Mouse (Mus musculus): ENCODE results near the gene Sbf1. TPM values are rescaled to one million over a fixed set of nuclear protein-coding genes. Genes with fewer than 3 reads are reported as not detected.
A peak's percentile ranks its signal among the peaks of the same experiment; 100 is the strongest.

The Sbf1 gene
- polyA plus RNA-seq, 1 experiment from 2014 or later, result 88.7 TPM

DNA sequence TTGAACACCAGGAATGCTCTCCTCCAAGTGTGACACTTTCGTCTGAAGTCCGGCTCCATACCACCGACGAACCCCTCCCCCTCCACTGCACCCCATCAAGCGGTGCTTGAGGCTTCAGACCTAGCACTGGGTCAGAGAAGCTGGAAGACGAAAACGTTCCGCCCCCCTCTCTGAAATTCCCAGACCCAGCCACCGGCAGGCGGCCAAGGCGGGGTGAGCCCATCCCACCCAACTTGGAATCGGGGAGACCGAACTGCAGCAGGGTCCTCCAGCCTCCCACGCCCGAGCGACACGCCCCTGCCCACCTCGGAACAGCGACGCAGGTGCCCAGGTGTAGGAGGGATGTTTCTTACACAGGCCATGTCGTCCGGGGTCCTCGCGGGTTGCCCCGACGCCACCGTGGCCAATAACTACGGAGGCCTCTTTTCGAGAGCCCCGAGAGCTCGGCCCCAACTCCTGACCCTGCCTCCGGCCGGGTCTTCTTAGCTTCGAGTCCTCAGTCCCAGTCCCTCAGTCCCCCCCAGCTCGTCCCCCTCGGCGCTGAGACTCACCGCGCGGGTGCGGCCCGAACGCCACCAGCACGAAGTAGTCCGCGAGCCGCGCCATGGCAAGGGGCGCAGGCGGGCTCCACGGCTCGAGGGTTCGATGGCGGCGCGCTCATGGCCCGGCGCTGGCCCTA lies 461 bp downstream of the Sbf1 start:
- H3K4me1 ChIP-seq (replicated peaks), result peaks cover 38% of the 10 kb centered on the region
- ATAC-seq, result peak; percentile 75
- peak overlapping the region; percentile 92 for H3K4me3 ChIP-seq (replicated peaks)
- peak overlapping the region; percentile 89 for H3K4me2 ChIP-seq (replicated peaks)
- no peaks in the 10 kb centered on the region for H3K36me3 ChIP-seq
- under 1% methylated on average over 58 of the region's 58 CpGs for WGBS
- H3K27me3 ChIP-seq, result 0 out of 2 replicates have a peak, but pooled peaks cover 4% of the 10 kb centered on the region
- peak overlapping the region; percentile 45; the same call in 1 of the 2 replicates for H3K27ac ChIP-seq
- no peaks in the 10 kb centered on the region for H3K9me3 ChIP-seq
- peak overlapping the region; percentile 87 for H3K9ac ChIP-seq (replicated peaks)

DNA sequence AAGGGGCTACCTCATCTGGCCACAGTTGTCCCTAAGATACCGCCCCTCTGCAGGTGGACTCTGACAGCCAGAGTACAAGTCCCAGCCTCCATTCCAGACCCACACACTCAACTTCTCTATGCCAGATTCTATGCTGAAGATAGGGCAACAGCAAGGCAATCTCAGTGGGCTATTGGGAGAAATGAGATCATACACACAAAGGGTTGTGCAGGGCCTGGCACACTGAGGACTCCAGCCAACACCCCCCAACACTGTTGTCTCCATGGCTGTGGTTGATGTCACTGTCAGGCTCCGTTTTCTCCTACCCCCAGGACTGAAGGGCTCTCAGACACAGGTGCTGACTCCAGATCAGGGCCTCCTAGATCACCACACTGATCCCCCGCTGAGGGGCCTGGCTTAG lies 1.0 kb downstream of the Sbf1 start:
- Histone ChIP-seq H3K4me2 (replicated peaks) (peak overlapping the region; percentile 89), H3K4me1 (replicated peaks) (peaks cover 38% of the 10 kb centered on the region), H3K9me3 (no peaks in the 10 kb centered on the region), H3K4me3 (replicated peaks) (peak overlapping the region; percentile 92), H3K36me3 (no peaks in the 10 kb centered on the region), H3K9ac (replicated peaks) (peak overlapping the region; percentile 87), H3K27me3 (0 out of 2 replicates have a peak, but pooled peaks cover 4% of the 10 kb centered on the region), H3K27ac (no peak overlapping the region)
- 31% methylated on average over 3 of the region's 3 CpGs for WGBS
- no peak for ATAC-seq

DNA sequence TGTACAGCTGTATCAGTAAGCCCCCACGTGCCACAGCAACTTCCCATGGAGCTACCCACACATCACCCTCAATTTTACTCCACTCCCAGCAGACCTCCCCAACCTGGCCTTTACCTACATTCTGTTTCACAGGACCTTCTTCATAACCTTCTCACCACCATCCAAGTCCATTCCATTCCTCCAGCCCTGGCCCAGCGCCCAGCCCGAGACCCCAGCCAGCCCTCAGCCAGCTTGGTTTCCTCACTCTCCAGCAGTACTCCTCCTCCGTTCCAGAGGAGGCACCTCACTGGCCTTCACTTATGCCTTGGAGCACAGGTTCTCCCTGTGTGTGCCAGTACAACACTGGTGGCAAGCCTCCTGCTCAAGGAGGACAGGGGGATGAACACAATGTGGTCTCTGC lies 1.8 kb downstream of the Sbf1 start:
- H3K27me3 ChIP-seq, result 0 out of 2 replicates have a peak, but pooled peaks cover 2% of the 10 kb centered on the region
- no peaks in the 10 kb centered on the region for H3K9me3 ChIP-seq
- peak overlapping the region; percentile 92; the same call in 1 of the 2 replicates for H3K4me3 ChIP-seq (replicated peaks)
- peaks cover 38% of the 10 kb centered on the region for H3K4me1 ChIP-seq (replicated peaks)
- H3K9ac ChIP-seq (replicated peaks), result 0 out of 2 replicates have a peak overlapping the region, but pooled peaks have one; percentile 2
- no peaks in the 10 kb centered on the region for H3K36me3 ChIP-seq
- H3K27ac ChIP-seq, result no peak overlapping the region
- 75% methylated on average over 4 of the region's 4 CpGs for WGBS
- no peak for ATAC-seq
- peak overlapping the region; percentile 89 for H3K4me2 ChIP-seq (replicated peaks)

DNA sequence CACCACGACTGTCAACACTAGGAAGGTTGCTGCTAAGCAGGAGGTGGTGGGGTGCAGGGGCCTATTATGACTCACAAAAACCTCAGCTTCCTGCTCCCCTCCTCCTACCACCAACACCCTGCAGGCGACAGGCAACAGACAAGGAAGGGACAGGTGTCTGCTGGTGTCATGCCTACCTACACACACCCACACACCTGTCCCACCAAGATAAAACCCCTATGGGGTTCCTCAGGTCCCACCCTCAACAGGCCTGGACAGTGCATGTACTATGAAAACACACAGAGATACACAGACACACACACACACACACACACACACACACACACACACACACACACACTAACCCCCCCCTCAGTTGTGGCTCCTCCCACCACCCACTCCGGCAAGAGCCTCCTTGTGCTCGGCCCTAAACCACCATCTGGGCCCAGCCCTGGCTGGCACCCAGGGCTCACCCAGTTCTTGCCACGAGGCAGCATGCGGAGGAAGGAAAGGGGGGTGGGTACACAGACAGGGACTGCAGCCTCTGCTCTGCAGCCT lies 5.1 kb downstream of the Sbf1 start:
- no peaks in the 10 kb centered on the region for H3K27me3 ChIP-seq
- peaks cover 33% of the 10 kb centered on the region for H3K4me1 ChIP-seq (replicated peaks)
- H3K4me2 ChIP-seq (replicated peaks), result no peak overlapping the region
- no peak overlapping the region for H3K9ac ChIP-seq (replicated peaks)
- H3K27ac ChIP-seq, result no peak overlapping the region
- H3K36me3 ChIP-seq, result peaks cover 28% of the 10 kb centered on the region
- no peak overlapping the region for H3K4me3 ChIP-seq (replicated peaks)
- no peaks in the 10 kb centered on the region for H3K9me3 ChIP-seq
- ATAC-seq, result no peak
- WGBS, result 79% methylated on average over 6 of the region's 6 CpGs

DNA sequence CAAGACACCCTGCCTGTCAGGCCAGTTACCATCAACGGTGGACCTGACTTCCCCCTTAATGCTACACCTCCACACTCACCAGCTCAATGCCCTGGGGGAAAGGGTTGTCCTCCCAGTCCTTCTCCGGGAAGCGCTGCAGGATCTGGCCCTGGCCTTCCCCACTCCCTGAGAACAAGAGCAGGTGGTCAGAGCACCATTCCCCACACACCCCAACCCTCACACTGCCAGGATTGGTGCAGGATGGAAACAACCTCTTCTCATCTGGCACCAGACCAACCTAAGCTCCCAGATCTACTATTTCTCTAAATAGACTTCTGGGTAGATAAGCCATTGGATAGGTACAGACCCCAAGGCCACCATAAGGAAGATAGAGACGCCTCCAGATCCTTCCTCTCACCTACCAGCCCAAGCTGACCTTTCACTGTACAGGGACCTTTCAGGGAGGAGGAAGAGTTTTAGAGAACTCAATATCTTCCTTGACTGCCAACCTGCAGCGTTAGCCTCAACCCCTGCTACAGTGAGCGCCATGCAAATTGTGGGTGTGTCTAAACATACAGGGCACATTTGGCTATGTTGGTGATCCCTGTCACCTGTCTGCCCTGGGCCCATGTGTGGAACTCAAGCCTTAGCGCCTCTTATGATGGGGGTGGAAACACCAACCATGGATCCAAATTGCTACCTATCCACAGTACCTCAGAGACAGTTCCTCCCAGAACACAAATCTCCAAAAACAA lies 6.5 kb downstream of the Sbf1 start:
- Histone ChIP-seq H3K27me3 (no peaks in the 10 kb centered on the region), H3K9ac (replicated peaks) (no peak overlapping the region), H3K4me1 (replicated peaks) (peaks cover 23% of the 10 kb centered on the region), H3K4me3 (replicated peaks) (no peak overlapping the region), H3K9me3 (no peaks in the 10 kb centered on the region), H3K27ac (no peak overlapping the region), H3K4me2 (replicated peaks) (no peak overlapping the region), H3K36me3 (peaks cover 43% of the 10 kb centered on the region)
- no peak for ATAC-seq
- 89% methylated on average over 7 of the region's 7 CpGs for WGBS

DNA sequence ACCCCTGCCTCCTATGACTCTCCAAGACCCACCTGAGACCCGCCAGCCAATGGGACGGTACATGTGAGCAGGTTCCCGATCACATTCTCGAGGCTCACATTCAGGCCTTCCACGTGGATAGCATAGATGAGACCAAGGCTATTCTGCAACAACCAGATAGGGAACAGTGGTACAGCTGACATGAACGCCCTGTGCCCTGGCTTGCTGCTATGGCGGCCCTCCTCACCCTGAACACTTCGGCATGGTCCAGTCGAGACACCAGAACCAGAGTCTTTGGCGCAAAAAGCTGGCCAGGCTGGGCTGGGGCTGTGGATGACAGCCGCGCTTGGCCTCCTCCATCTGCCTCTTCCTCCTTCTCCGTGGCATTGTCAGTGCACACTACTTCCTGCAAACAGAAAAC lies 7.7 kb downstream of the Sbf1 start:
- Histone ChIP-seq H3K4me2 (replicated peaks) (no peak overlapping the region), H3K9me3 (no peaks in the 10 kb centered on the region), H3K9ac (replicated peaks) (no peak overlapping the region), H3K27ac (no peak overlapping the region), H3K36me3 (peaks cover 54% of the 10 kb centered on the region), H3K4me1 (replicated peaks) (peaks cover 12% of the 10 kb centered on the region), H3K27me3 (no peaks in the 10 kb centered on the region), H3K4me3 (replicated peaks) (no peak overlapping the region)
- ATAC-seq, result no peak
- WGBS, result 90% methylated on average over 13 of the region's 13 CpGs

DNA sequence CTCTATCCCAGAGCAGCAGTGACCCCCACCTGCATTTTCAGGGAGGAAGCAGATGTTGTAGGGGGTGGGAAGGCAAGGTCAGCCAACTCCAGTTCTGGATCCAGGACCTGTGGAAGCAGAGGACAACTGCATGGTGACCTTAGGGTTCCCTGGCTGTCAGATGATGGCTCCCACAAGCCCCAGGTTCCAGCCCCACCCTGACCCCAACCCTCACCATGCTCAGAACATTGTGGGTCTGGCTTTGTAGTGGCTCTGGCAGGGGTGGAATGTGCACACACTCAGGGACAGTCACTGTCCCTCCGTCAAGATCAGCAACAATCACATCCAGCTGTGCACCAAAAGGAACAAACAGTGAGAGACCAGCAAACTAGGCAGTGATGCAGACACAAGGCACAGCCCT lies 9.1 kb downstream of the Sbf1 start:
- Histone ChIP-seq H3K4me1 (replicated peaks) (peaks cover 8% of the 10 kb centered on the region), H3K4me2 (replicated peaks) (no peak overlapping the region), H3K27me3 (no peaks in the 10 kb centered on the region), H3K36me3 (peaks cover 69% of the 10 kb centered on the region), H3K4me3 (replicated peaks) (no peak overlapping the region), H3K9me3 (no peaks in the 10 kb centered on the region), H3K9ac (replicated peaks) (no peak overlapping the region), H3K27ac (no peak overlapping the region)
- 89% methylated on average over 1 of the region's 1 CpGs for WGBS
- ATAC-seq, result no peak

DNA sequence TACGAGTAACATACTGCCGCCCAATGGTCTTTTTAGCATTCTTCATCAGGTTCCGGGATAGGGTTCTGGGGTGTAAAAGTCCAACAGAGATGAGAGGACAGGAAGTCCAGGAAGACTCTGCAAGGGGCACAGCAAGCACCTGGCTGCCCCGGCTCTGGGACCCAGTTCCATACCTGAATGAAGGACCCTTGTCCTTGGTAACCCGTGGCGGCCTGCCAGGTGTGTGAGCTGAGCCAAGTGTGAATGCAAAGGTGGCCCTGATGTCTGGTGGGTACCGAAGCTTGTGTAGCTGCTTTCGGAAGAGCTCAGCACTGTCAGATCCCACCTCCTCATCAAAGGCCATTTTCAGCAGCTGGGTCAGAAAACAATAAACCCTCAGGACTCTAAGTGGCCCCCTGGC lies 14.5 kb downstream of the Sbf1 start:
- Histone ChIP-seq H3K4me1 (replicated peaks) (no peaks in the 10 kb centered on the region), H3K36me3 (peaks cover 95% of the 10 kb centered on the region), H3K4me2 (replicated peaks) (no peak overlapping the region), H3K27ac (no peak overlapping the region), H3K27me3 (no peaks in the 10 kb centered on the region), H3K9me3 (no peaks in the 10 kb centered on the region), H3K9ac (replicated peaks) (no peak overlapping the region), H3K4me3 (replicated peaks) (no peak overlapping the region)
- 95% methylated on average over 8 of the region's 8 CpGs for WGBS
- ATAC-seq, result no peak

DNA sequence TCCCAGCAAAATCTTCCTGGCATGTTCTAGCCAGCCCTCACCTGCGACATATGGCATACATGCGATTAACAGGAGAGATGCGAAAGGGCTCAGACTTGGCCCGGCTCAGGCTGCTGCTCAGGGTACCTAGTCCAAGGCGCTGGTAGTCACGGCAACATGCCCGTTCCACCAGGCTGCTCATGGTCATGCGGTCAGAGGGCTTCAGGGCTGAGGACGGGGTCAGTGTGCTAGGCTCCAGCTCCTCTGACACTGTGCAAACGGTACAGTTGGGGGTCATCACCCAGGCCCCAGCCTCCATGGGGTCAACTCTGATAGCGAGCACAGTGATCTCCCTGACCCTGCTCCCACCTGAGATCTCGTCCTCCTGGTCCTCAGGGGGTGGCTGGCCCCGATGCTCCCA lies 14.9 kb downstream of the Sbf1 start:
- no peak overlapping the region for H3K9ac ChIP-seq (replicated peaks)
- H3K27ac ChIP-seq, result no peak overlapping the region
- H3K27me3 ChIP-seq, result no peaks in the 10 kb centered on the region
- WGBS, result 86% methylated on average over 13 of the region's 13 CpGs
- peaks cover 95% of the 10 kb centered on the region for H3K36me3 ChIP-seq
- no peaks in the 10 kb centered on the region for H3K4me1 ChIP-seq (replicated peaks)
- H3K9me3 ChIP-seq, result no peaks in the 10 kb centered on the region
- H3K4me2 ChIP-seq (replicated peaks), result no peak overlapping the region
- no peak for ATAC-seq
- H3K4me3 ChIP-seq (replicated peaks), result no peak overlapping the region

DNA sequence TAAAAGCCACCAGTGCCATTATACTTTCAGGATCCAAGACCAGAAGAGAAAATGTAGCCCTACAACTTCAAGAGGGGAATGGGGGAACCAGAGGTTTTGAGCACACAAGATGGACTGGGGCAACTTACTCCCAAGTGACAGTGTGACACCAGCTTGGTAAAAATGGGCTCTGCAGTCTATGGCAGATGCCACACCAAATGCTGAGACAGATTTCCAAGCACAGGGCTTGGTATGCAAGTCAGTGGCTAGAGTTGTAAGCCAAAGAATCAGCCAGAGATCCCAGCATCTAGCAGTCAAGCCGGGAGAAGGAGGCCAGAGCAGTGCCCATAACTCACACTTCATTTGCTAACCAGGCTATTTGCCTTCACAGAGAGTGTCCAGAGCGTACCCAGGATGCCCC lies 17.4 kb downstream of the Sbf1 start:
- Histone ChIP-seq H3K27me3 (no peaks in the 10 kb centered on the region), H3K36me3 (peaks cover 95% of the 10 kb centered on the region), H3K4me3 (replicated peaks) (no peak overlapping the region), H3K4me2 (replicated peaks) (no peak overlapping the region), H3K9me3 (no peaks in the 10 kb centered on the region), H3K27ac (no peak overlapping the region), H3K4me1 (replicated peaks) (no peaks in the 10 kb centered on the region), H3K9ac (replicated peaks) (no peak overlapping the region)
- 97% methylated on average over 2 of the region's 2 CpGs for WGBS
- ATAC-seq, result no peak

DNA sequence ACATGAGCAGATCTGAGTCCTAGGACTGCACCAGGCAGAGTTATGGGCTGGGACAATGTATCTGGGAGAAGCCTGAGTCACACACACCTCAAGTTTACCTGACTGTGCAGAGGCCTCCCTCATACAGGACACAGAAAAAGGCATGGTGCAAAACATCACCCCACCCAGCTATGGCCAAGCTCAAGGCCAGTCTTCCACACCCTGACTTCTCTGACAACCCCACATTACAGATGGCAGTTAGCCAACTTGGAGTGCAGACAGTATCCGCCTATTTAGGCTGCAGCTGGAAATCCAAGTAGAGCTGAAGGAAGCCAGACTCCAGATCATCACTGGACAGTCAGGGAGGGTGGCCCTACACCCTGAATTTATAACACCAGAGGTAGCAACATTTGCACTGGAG lies 18.6 kb downstream of the Sbf1 start:
- H3K9me3 ChIP-seq, result no peaks in the 10 kb centered on the region
- H3K4me1 ChIP-seq (replicated peaks), result no peaks in the 10 kb centered on the region
- H3K27me3 ChIP-seq, result no peaks in the 10 kb centered on the region
- H3K9ac ChIP-seq (replicated peaks), result no peak overlapping the region
- no peak overlapping the region for H3K27ac ChIP-seq
- ATAC-seq, result no peak
- peaks cover 94% of the 10 kb centered on the region for H3K36me3 ChIP-seq
- H3K4me2 ChIP-seq (replicated peaks), result no peak overlapping the region
- 100% methylated on average over 1 of the region's 1 CpGs for WGBS
- no peak overlapping the region for H3K4me3 ChIP-seq (replicated peaks)

DNA sequence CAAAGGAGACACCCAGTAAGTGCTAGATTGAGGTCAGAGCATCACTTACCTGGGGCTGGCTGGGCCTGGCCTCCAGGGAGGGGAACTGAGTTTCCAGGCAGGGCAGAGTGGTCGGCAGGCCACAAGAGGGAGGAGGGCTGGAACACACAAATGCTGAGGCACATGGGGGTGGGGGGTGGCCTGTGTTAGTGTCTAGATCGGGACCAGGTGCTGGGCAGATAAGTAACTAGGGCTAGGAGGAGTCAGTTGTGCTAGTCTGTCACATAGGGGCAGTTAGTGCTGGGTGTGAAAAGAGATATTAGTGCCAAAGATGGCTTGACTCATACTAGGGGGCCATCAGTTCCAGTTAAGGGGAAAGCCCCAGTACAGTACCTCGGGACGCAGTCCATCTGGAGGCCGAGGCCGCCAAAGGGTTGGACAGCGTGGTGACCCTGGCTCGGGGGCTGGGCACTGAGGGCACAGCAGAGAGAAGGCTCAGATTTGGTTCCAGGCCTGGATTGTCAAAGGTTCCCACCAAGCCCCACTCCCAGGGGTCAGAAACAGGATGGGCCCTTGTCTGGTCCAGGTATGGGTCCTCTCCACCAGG lies 19.4 kb downstream of the Sbf1 start:
- H3K4me2 ChIP-seq (replicated peaks), result no peak overlapping the region
- H3K36me3 ChIP-seq, result peaks cover 94% of the 10 kb centered on the region
- no peak for ATAC-seq
- no peaks in the 10 kb centered on the region for H3K27me3 ChIP-seq
- no peak overlapping the region for H3K4me3 ChIP-seq (replicated peaks)
- no peak overlapping the region for H3K27ac ChIP-seq
- H3K9ac ChIP-seq (replicated peaks), result no peak overlapping the region
- H3K9me3 ChIP-seq, result no peaks in the 10 kb centered on the region
- WGBS, result 94% methylated on average over 8 of the region's 8 CpGs
- H3K4me1 ChIP-seq (replicated peaks), result no peaks in the 10 kb centered on the region

All from midbrain, embryonic 13.5 days (tissue).